Mouse (Mus musculus) adrenal gland, postnatal 36 days (tissue): ENCODE measurements around the gene Dcx. TPM values are rescaled to one million over a fixed set of nuclear protein-coding genes. Genes with fewer than 3 reads are reported as not detected.

Source experiments
- DNase-seq, 2 experiments: peaks; one replicate each; pipeline ENCODE4 v3.0.0; 2021; ENCODE audit warnings: mixed read lengths in 1 of 2
- long read RNA-seq, 2 experiments: library from polyadenylated mRNA; stranded (forward); transcript quantifications; one replicate each; pipeline ENCODE4 v2.0.0; 2021; ENCODE audit warnings: borderline sequencing depth in 2 of 2
- total RNA-seq, 2 experiments: library from RNA; stranded (reverse); gene quantifications; 2 replicates each; pipeline ENCODE4 v1.2.3; 2021

Gene Dcx
- total RNA-seq: under 1 TPM; 0.20 to 0.33 TPM
- long read RNA-seq, experiment 1: 0 reads
- long read RNA-seq, experiment 2: 0 reads

DNA sequence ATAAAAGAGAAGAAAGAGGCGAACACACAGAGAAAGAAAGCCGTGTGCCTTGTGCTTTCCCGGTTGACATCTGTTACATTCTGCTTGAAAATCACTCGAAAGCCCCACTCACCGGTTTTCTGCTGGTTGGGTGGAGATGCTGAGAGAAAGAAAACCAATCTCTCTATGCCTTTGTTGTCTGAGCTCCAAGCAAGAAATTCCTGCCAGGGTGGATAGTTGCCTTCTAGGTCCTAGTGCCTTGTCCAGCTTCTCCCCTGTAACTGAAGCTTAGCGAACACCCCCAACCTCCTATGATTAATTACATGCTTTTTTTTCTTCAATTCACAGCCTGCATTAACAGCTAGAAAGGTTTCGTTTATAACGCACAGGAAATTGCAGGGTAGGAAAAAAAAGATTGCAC is at the start of gene Dcx:
Gene Dcx (minus strand): TSS at position 354 of the 400 bp plus-strand sequence.
- no peak for DNase-seq

DNA sequence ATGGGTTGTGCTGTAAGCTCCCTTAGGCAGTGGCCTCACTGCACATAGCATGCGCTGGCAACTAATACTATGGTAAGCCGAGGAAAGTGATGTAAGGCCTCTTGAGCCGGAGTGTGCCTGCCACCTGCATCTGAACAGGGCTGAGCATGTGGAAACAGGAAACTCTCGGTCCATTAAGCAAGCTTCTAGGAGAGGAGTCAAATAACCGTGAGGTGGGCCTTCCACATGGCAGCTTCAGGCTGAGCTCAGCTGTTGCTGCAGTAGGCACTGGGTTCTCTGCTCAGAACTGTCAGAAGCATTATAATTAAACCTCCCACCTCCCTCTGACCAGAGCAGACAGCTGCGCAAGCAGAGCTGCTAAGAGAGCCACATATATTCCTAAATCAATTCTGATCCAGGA is 33.1 kb upstream of the Dcx start:
- no peak for DNase-seq

DNA sequence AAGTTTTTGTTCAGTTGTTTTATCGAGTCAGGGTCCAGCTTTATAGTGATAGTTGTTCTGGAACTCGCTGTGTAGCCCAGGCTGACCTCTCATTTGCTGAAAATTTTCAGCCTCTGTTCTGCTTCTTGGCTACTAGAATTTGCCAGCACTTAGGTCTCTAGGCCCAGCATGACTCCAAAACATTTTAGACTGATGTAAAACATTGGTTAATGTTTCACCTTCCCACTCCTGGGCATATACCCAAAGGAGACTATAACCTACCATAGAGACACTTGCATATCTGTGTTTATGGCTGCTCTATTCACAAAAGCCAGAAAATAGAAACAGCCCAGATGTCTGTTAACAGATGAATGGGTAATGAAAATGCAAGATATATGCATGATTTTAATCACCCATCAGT is 560 bp upstream of the Dcx start:
- no peak for DNase-seq

GRCm38 (mm10) chrX:143932530-143932929 is 581 bp downstream of the Dcx start:
- DNase-seq: no peak

DNA sequence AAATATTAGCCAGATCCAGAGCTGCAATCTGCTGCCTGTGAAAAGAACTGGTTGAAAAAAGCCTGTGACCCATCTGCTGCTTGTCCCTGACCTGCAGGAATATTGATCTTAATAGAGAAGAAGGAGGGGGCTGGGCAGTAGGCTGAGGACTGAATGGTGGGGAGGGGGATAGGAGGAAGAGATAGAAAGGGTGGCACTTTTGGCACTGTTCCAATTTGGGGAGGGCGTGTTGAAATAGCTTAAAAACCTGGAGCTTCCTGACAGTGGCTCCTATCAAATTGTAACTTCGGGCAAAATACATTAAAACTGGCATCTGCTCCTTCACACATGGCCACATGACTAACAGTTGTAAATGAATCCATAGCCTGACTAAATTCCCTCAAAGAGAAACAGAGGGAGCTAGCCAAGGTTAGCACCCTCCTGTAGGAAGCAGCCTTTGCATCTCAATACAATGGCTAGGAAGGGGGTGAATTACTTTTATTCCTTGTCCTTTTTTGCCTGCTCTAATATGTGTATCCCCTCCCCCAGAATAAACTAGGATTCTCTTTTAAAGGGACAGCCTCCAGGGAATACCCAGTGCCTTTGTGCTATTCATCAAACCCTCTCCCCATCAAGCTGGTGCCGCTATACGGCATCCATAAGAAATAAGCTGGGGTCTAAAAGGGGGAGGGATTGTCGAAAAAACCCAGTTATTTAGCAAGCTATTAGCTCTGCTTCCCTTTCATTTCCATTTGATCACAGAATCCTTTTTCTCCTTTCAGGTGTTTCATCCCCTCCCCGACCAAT is 1.5 kb downstream of the Dcx start:
- no peak for DNase-seq

- no peak for DNase-seq
These were observed 11.0 kb downstream of the Dcx start for GRCm38 (mm10) chrX:143922070-143922469.

GRCm38 (mm10) chrX:143906699-143907471 is 26.2 kb downstream of the Dcx start:
- DNase-seq: no peak

- peak; percentile 26 to 45 for DNase-seq
These were observed 28.4 kb downstream of the Dcx start for GRCm38 (mm10) chrX:143904689-143905088.

DNA sequence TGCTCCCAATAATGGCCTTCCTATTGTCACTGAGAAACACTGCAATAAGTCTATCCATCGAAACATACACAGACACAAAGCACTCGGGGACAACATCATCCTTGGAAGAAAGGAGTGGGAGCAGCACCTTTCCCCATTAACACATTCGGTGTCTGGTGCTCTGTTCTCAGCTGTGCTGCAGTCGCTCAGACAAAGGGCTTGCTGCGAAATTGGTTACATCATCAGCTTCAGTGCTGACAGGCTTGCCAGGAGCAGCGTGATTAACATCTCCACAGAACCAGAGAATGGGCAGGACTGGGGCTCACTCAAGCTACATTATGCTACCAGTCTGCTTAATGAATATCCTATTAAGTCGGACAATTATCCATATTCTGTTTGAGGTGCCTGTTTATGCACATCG is 30.8 kb downstream of the Dcx start:
- DNase-seq: no peak

DNA sequence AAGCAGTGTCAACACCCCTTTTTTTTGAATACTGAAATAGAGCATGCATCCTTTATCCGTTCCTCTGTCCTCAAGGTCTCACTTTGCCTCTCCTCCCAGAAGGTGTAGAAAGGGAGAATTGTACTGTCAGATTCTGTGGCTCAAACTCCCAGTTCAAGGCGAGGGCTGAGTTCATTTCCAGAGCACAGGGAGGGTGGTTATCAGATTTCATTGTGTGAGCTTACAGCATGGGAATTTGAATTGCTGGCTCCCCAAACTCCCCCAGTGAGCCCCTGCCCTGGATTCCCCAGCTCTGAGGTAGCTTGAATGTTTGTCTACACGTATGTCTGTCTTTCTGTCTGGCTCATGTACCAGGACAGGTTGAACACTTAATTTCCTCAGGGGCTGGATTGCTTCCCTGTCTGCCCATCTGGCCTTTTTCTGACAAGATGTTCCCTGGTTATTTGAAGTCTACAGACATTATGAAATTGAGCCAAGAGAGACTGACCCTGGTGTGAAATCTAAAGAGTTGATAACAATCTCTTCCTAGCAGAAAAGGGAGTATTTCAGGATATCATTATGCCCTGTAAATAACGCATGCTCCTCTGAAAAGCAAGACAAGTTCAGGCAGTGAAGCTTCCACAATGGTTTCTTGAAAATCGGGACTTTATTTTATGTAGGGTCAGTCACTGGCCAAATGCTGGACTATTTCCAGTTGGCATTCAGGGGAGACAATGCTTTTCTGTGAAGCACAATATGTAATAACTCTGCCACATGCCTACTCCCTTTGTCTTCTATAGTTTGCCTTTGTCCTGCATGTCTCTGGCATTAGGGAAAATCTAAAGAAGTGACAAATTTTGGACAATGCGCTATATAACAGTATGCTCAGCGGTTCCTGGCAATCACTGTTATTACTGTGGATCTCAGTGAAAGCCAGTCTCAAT is 35.5 kb downstream of the Dcx start:
- DNase-seq: no peak

GRCm38 (mm10) chrX:143896936-143897335 is 36.2 kb downstream of the Dcx start:
- DNase-seq: no peak

DNA sequence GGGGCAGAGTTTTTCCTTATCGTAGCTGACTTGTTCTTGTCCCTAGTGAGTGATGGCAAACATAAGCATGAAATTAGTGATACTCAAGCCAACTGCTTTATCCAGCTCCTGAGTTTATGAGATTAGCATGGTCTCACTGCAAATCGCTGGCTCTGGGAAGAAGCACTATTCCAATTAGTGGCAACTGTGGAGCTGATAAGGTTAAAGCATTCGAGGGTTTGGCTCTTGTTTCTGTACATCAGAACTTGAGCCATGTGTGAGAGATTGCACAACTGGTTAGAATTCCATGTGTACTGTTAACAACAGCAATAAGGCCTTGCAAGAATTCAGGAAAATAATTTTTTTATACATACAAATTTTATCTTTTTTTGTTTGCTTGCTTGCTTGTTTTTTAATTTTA is 39.9 kb downstream of the Dcx start:
- DNase-seq: no peak

- DNase-seq: peak; percentile 24 to 40
These were observed 47.3 kb downstream of the Dcx start for GRCm38 (mm10) chrX:143885765-143886164.

- DNase-seq: no peak
These were observed 48.2 kb downstream of the Dcx start for GRCm38 (mm10) chrX:143884953-143885352.

- no peak for DNase-seq
These were observed 48.8 kb downstream of the Dcx start for GRCm38 (mm10) chrX:143884299-143884698.

DNA sequence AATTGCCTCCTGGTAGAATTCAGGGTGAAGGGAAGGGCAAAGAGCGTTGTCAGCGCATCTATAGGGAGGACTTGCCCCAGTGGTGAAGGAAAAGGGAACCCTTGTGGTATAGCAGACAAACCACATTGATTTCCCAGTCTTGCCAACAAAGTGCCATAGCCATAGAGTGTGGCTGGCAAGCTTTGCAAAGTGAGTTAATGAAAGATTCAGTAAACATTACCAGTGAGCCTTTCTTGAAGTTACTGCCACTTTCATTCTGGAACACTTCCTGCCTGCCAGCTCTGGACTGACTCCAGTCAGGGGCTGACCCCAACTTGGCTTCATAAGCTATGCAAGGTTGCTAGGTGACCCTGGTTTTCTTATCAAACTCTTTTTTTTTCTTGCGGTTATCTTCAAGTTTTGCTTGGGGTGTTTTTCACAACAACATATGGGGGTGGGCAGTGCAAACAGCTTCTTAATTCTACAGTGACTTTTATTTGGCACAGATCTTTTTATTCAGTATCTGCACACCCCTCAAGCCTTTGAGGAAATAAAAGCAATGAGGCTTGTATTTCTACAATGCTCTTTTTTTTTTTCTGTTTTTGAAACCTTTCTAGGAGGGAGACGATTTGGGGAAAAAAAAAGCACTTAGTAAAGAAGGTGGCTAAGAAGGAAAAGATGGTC is 51.2 kb downstream of the Dcx start:
- DNase-seq: no peak

DNA sequence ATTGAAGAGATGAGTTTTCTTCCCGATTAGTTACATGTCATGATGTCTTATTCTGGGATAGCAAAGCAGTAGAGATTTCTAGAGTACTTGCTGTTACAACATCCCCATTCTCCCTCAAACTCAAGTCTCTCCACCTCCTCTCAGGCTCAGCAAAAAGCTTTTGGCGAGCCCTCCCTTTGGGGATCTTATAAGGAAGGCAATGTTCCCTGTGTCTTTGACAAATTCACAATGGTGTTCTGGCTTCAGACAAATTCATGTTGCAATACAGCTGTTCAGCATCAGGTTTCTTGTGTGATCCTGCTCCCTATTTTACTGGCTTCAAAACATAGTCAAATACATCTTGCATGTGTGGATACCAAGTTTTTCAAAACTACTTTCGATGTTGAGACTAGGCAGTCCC is 53.5 kb downstream of the Dcx start:
- no peak for DNase-seq

GRCm38 (mm10) chrX:143867129-143867664 is 65.9 kb downstream of the Dcx start:
- no peak for DNase-seq

DNA sequence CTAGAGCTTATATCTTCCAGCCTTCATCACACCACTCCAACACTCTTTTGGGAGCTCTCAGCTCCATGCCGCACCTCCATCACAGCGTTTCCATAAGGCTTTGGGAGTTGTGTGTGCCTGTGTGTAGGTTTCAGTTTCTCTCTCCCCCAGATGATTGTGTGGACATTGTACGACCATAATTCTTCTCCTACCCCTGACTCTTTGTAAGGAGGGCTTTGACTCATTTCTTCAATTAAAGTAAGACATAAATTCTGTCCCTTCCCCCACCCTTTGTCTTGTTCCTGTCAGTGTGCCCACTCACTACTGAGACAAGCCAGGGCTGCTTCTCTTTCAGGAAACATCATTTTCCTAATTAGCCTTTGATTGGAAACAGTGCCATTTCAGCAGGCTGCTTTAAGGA is 81.8 kb downstream of the Dcx start:
- DNase-seq: no peak

DNA sequence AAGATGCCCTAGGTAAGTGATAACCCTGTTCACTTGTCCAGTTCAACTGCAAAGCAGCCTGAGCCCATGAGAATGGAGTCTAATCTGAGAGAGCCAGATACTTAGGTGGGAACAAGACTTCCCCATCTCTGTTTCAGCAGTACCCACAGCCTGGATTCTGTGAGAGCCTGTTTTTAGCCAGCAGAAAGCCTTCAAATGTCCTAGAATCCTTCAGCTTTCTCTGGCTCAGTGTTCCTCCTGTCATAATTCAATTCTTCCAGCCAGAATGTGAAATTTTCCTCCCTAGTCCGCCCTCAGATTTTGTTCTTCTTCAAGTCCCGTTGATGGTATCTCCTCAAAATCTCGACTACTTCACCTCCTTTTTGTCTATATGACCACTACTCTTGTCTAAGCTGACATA is 83.1 kb downstream of the Dcx start:
- no peak for DNase-seq

DNA sequence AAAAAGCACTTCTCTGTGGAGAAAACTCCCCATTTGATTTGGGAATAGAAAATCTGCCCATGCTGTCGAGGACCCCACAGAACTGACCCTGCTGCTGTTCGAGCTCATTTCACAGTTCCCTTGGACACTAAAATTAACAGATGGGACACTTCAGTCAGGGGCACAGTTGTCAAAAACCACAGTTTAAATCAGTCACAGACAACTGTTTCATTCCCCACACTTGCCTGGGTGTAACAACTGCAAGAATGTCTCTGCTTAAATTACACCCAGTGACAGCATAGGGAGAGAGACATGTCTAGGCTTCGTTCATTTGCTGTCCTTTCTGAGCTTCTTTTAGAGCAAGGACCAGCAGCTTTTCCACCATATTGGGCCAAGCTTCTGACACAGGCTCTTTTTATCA is 86.5 kb downstream of the Dcx start:
- DNase-seq: no peak

DNA sequence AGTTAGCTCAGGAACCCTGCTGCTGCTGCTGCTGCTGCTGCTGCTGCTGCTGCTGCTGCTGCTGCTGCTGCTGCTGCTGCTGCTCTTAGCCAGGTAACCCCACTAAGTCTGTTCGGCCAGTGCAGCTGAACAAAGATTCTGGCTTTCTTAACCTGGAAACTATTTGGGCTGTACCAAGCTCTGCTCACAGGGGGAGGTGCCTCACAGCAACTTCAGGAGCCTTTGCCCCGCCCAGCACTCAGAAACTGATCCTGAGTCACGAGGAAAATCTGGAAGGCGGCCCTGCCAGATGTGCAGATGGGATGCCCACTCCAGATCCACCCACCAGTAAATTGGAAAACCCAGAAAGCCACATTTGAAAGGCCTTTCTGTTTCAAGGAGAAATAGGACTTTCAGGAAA is 105.9 kb downstream of the Dcx start, which contains the start of gene Capn6:
Gene Capn6 (minus strand): TSS at position 203 of the 400 bp plus-strand sequence.
- no peak for DNase-seq
